Comparison of ENCODE assay signal across 26 mouse cellular contexts in genomic region chr10:86821014-86821413, GRCm38 (mm10). TPM values are rescaled to one million over a fixed set of nuclear protein-coding genes. Genes with fewer than 3 reads are reported as not detected.
"Had no signal": no experiment of that assay in that cellular context is flagged by ENCODE, and none has a peak within 500 bp of the region (broad histone marks: within the 10 kb centered on the region; RNA-seq: fewer than 3 reads in every experiment).

No protein-coding gene starts in this region.

- H3K27ac ChIP-seq: heart, adult 2 months; heart, embryonic 13.5 days; heart, embryonic 15.5 days; hindbrain, embryonic 15.5 days; kidney, embryonic 15.5 days; kidney, postnatal 0 days; limb, embryonic 13.5 days; limb, embryonic 15.5 days; liver, embryonic 12.5 days; liver, embryonic 14.5 days had no signal

- ATAC-seq: hindbrain, postnatal 0 days; intestine, embryonic 16.5 days; liver, embryonic 12.5 days had no signal

- H3K4me3 ChIP-seq: heart, adult 2 months; heart, embryonic 13.5 days; heart, embryonic 15.5 days; hindbrain, embryonic 13.5 days; hindbrain, embryonic 15.5 days; kidney, embryonic 15.5 days; limb, embryonic 13.5 days; limb, embryonic 15.5 days; liver, embryonic 12.5 days had no signal

- DNase-seq: gastrocnemius, postnatal 10 days; gastrocnemius, postnatal 25 days; heart, adult 11 months; heart, adult 2 months; heart, postnatal 14 days; heart, postnatal 36 days; kidney, adult 11 months; kidney, adult 2 months; kidney, adult 9 months; kidney, postnatal 14 days; kidney, postnatal 36 days; layer of hippocampus, postnatal 36 days; left cerebral cortex, postnatal 4 days had no signal

RNA-seq across cellular contexts. Expression of gene Gm49358, which starts 57.2 kb away (rescaled TPM):
- total RNA-seq: hematopoietic stem cell, adult 5-6 weeks had no signal
